Mouse (Mus musculus): ENCODE measurements around the gene Gm3500. TPM values are rescaled to one million over a fixed set of nuclear protein-coding genes. Genes with fewer than 3 reads are reported as not detected.
"Not testable (repeated sequence)": the region's sequence is repeated elsewhere in the genome, so short reads cannot be mapped to it uniquely, and the experiment has no call there.

Gm3500 gene
- polyA plus RNA-seq (2016; fragmentation: Nextera tagmentation; extraction: Ambion mirVana): 0.47 TPM in 1 of 2 replicates, not detected in the other

GRCm38 (mm10) chr14:5388949-5389348, at the start of gene Gm3500:
TSS of gene Gm3500 (minus strand) at chr14:5389049.
- H3K9ac ChIP-seq; ATAC-seq (ENCODE audit: low FRiP score); H3K27me3 ChIP-seq; H3K27ac ChIP-seq; H3K4me1 ChIP-seq; H3K36me3 ChIP-seq (replicated peaks); H3K4me2 ChIP-seq; H3K9me3 ChIP-seq; H3K4me3 ChIP-seq (replicated peaks): not testable (repeated sequence)
- WGBS: no CpG with 5 or more reads among the region's 37 CpGs

- WGBS: no CpG with 5 or more reads among the region's 2 CpGs
- not testable (repeated sequence) for ATAC-seq (ENCODE audit: low FRiP score); H3K4me2 ChIP-seq; H3K9ac ChIP-seq; H3K36me3 ChIP-seq (replicated peaks); H3K4me1 ChIP-seq; H3K9me3 ChIP-seq; H3K27ac ChIP-seq; H3K4me3 ChIP-seq (replicated peaks); H3K27me3 ChIP-seq
These were observed 54.0 kb downstream of the Gm3500 start, which contains the start of gene Gm3542 for GRCm38 (mm10) chr14:5334828-5335227. TSS of gene Gm3542 (minus strand) at chr14:5334928.

Other genes with a start within 250 kb of the Gm3500 start
- not detected in 2 replicates for gene Gm3317, start 224.5 kb downstream of the Gm3500 start, polyA plus RNA-seq (2016; fragmentation: Nextera tagmentation; extraction: Ambion mirVana)
- not detected in 2 replicates for gene Gm8271, start 203.3 kb downstream of the Gm3500 start, polyA plus RNA-seq (2016; fragmentation: Nextera tagmentation; extraction: Ambion mirVana)
- not detected in 2 replicates for gene Gm3526, start 128.5 kb downstream of the Gm3500 start, polyA plus RNA-seq (2016; fragmentation: Nextera tagmentation; extraction: Ambion mirVana)
- not detected in 2 replicates for gene Gm3542, start 54.1 kb downstream of the Gm3500 start, polyA plus RNA-seq (2016; fragmentation: Nextera tagmentation; extraction: Ambion mirVana)
- 1.4 and 1.8 TPM in 2 replicates for gene Gm3194, start 66.4 kb upstream of the Gm3500 start, polyA plus RNA-seq (2016; fragmentation: Nextera tagmentation; extraction: Ambion mirVana)
- not detected in 2 replicates for gene Gm8246, start 88.8 kb upstream of the Gm3500 start, polyA plus RNA-seq (2016; fragmentation: Nextera tagmentation; extraction: Ambion mirVana)
- not detected in 2 replicates for gene Gm3187, start 95.2 kb upstream of the Gm3500 start, polyA plus RNA-seq (2016; fragmentation: Nextera tagmentation; extraction: Ambion mirVana)
- gene Gm3488, start 112.6 kb upstream of the Gm3500 start, polyA plus RNA-seq (2016; fragmentation: Nextera tagmentation; extraction: Ambion mirVana): 3.7 and 3.8 TPM in 2 replicates
- not detected in 2 replicates for gene Gm3532, start 149.4 kb upstream of the Gm3500 start, polyA plus RNA-seq (2016; fragmentation: Nextera tagmentation; extraction: Ambion mirVana)
- not detected in 2 replicates for gene Gm8265, start 244.0 kb upstream of the Gm3500 start, polyA plus RNA-seq (2016; fragmentation: Nextera tagmentation; extraction: Ambion mirVana)